Mouse (Mus musculus) lung, adult 18-20 months (tissue): ENCODE data around the gene Gm867.

Experiments
- DNase-seq, 2 experiments: peaks; one replicate each; pipeline ENCODE4 v3.0.0; 2022; ENCODE audit warnings: mixed read lengths in 2 of 2

The Gm867 gene

GRCm38 (mm10) chr10:75896208-75896607, 44.3 kb downstream of the Gm867 start:
- no peak for DNase-seq

GRCm38 (mm10) chr10:75895730-75896129, 44.7 kb downstream of the Gm867 start:
- DNase-seq: no peak

GRCm38 (mm10) chr10:75894601-75895000, 45.9 kb downstream of the Gm867 start:
- DNase-seq: no peak

- peak; percentile 96 for DNase-seq
Measured at GRCm38 (mm10) chr10:75893089-75893750, 47.3 kb downstream of the Gm867 start, which contains the start of gene Derl3. Gene Derl3 (plus strand): TSS chr10:75893413.

- DNase-seq: no peak
Measured at GRCm38 (mm10) chr10:75889406-75890153, 50.9 kb downstream of the Gm867 start.
